Mouse (Mus musculus) CH12.LX (cell line): ENCODE measurements around the gene Tmem44.

Source experiments
- CTCF ChIP-seq, 2 experiments: IDR thresholded peaks in 1 of 2; conservative IDR thresholded peaks in 1 of 2; 2 replicates each; pipeline ENCODE4 v1.5.1; 2011 to 2012; ENCODE audit warnings: low read depth in 2 of 2, low read length in 2 of 2, improper control_type of control experiment in 1 of 2, inconsistent platforms in 1 of 2, mild to moderate bottlenecking in 1 of 2, moderate library complexity in 1 of 2
- KAT2A ChIP-seq: IDR thresholded peaks from 2 replicates; pipeline ENCODE4 v1.6.1; 2012; ENCODE audit warnings: low read length, improper control_type of control experiment, inconsistent platforms; ENCODE audit not compliant: insufficient replicate concordance
- MAZ ChIP-seq: IDR thresholded peaks from 2 replicates; pipeline ENCODE4 v1.6.1; 2012; ENCODE audit warnings: low read depth, mild to moderate bottlenecking, inconsistent platforms, low read length, improper control_type of control experiment, moderate library complexity
- MEF2A ChIP-seq: IDR thresholded peaks from 2 replicates; pipeline ENCODE4 v1.6.1; 2014; ENCODE audit warnings: low read depth, mild to moderate bottlenecking, inconsistent platforms, low read length, improper control_type of control experiment, borderline replicate concordance

DNA sequence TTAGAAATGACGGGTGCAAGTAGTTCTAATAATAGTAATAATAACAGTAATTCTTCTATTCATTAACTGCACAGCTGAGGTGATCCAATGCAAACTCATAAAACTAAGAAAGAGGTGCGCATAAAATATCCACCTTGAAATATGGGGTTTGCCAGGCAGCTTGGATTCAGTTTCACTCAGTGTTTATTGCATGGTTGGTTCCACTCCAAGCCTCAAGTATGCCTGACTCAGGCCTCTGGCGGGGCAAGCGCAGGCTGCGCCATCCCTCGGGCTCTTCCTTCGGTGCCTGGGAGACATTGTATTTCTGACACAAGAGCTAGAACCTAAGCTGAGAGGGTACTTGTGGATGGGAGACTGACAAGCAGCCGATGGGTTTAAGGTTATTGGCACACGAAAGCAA, 32.0 kb downstream of the Tmem44 start:
- no peak for TF ChIP-seq KAT2A
- no peak for TF ChIP-seq MAZ
- no peak for TF ChIP-seq MEF2A
- no peak for TF ChIP-seq CTCF (conservative IDR thresholded peaks at IDR 0.05 in 1 of 2, IDR thresholded peaks at IDR 0.05 in 1 of 2; ENCODE audit: low read depth in 2 of 2, low read length in 2 of 2)
